Mouse (Mus musculus): ENCODE measurements around the gene Sorcs2.

Gene Sorcs2

DNA sequence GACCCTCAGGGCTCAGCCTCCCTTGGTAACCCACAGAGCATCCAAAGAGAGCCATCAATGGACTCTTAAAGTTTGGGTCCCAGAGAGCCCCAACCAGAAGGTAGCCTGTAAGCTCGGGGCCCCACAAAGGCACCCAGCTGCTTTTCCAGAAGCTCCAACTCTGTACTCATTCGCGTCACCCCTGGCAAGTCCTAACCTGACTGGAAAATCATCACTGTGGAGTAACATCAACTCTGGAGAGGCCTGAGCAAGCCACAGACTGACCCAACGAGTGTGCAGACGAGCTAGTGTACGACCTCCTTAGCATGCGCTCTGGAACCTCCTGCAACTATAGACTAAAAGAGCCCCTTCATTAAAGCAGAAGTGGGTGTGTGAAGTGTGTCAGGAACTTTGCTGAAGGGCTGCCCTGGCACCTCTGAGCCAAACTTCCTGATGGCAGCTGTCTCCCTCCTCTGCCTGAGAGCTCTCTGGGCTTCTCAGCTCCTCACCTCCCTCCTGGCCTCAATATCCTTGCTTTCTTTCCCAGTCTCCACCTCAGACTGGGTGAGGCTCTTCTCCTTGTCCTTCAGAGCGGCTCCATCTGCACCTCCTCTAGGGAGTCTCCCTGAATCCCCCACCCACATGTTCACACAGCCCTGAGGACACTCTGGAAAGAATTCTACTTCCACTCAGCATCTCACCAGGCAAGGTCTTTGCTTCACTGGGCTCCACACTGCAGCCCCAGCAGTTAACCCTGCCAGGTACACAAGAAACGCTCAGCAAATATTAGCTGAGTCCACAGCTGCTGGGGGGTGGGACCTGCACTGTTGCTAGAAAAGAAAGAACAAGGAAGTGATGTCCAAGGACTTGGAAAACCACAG is 8.0 kb downstream of the Sorcs2 start:
- no peak for DNase-seq

DNA sequence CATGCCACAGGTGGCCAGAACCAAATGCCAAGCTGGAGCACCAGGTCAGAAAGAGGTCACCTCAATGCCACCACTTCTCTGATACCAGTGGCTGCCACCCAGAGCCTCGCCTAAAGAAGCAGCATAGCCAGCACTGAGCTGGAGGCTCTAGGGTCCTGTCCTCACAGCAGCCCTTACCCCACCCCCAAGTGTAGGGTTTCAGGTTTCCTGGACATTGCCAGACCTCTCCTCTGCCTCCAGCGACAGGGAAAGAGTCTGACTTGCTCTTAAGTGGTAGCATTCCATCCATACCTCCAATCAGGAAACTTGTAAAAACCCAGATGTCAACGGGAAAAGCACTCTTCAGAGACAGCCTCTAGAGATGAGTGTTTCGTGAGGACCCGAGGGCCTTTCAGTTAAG is 12.9 kb downstream of the Sorcs2 start:
- DNase-seq = no peak

DNA sequence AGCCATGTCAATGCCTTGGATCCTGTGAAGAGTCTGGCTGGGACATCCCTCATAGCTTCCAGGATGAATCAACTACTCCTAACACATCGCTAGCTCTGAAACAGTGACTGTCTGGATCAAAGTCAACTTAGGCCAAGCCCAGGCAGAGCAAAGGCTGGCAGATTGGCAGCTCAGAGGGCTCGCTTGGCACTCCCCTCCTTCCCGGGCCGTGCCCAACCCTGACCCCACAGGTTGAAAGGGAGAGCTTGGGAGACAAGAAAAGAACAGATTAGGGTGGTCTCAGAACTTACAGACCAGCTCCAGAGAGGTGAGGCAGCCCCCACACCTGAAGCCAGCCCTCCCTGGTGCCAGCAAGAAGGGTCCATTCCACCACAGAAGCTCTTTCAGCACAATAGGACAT is 14.5 kb downstream of the Sorcs2 start:
- no peak for DNase-seq

DNA sequence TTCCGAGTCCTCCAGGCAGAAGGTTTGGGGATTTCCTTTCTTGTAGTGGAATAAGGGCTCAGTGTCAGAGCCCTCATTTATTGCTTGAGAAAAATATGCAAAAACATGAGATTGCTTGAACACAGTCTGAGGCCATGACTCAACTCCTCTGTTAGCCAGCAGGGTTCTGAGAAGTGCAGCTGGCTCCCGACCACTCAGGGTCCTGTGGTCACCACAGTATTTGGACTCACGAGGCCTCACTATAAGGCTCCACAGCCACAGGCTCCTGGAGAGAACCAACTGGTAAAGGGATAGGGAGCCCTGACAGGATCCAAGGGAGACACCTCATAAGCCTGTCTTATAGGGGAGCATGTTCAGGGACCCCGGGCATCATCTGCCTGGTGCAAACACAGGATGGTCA is 15.2 kb downstream of the Sorcs2 start:
- no peak for DNase-seq

DNA sequence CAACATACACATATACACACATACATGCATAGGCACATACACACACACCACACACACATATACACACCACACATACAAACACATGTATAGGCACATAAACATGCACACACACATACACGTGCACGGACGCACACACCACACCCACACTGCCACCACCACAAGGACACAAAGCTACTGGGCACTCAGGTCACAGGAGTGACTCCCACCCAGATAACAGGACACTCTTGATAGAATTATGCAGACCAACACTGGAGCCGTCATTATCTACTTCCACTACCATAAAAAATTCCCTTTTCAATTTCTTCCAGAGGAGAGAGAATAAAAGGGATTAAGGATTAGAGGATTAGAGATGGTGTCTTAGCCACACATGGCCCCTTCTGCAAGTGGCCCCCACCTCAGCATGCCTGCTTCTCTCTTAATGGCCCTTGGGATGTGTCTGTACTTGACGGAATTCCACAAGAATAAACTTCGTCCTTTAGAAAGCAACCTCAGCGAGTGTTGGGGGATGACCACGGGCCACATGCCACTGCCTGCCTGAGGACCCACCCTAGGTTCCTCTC is 15.7 kb downstream of the Sorcs2 start:
- DNase-seq = no peak

DNA sequence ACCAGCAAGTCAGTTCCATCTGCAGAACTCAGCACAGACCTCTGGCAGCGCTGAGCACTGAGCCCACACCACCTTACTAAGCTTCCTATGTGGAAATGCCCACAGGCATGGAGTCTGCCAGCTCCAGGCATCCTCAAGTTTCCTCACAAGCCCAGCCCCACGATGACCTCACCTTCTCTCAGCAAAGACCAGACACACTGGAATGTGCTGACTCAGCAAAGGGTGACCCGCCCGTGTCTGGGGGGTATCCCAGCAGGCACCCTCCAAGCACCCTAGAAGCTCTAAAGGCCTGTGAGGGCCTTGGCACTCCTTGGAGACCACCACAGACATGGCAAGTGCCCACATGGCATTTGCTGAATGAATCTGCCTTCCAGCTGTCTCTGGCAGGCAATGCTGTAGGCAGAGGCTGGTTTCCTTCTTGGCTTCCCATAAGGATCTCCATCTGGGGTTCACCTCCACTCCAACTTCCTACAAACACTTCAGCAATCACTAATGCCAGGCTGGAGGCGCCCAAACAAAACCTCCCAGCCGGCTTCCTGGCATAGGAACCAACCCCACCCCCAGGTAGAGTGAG is 17.9 kb downstream of the Sorcs2 start:
- no peak for DNase-seq

DNA sequence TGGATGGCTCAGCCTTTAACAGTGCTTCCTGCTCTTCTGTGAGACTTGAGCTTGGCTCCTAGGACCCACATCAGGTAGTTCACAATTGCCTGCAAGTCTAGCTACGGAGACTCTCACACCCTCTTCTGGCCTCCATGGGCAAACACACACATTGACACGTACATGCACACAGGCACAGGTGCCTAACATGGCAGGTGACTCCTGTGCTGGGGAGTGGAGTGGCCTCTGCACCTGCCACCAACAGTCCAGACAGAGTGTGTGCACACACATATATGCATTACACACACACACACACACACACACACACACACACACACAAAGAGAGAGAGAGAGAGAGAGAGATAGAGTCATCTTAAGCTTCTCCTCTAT is 19.6 kb downstream of the Sorcs2 start:
- no peak for DNase-seq

DNA sequence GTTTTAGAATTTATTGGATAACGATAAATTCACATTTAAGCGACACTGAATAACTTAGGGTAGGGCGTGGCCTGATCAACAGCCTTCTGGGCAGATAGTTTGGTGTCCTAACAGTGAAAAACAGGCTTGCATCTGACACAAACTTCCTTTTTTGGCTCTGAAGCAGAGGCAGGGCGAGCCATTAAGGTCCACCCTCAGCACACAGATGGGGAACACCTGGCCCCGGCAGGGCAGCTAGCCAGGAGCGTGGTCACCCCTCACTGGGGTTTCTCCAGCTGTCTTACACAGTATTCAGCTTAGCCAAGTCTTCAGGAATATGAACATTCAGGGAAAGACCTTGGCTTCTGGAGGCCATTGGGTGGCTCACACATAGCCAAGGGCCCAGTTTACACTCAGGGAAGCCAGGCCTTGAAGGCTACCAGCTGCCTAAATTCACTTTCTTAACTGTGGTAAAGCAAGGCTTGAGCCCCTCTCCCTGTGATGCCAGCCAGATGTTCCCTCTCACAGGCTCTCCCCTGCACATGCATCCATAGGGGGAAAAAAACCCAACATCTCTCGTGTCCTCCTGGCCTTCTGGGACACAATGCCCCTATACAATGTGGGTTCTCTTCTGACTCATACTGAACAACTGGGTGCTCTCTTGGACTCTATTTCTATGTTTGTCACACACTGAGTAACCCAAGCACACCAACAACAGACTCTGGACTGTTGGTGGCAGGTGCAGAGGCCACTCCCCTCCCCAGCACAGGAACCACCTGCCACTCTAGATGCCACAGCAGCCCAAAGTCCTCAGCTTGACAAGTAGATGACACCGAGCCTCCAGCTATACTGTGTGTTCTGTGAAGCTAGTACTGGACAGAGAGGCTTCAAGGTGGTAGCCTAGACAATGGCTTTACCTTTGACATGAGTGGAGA is 20.2 kb downstream of the Sorcs2 start:
- DNase-seq = no peak

DNA sequence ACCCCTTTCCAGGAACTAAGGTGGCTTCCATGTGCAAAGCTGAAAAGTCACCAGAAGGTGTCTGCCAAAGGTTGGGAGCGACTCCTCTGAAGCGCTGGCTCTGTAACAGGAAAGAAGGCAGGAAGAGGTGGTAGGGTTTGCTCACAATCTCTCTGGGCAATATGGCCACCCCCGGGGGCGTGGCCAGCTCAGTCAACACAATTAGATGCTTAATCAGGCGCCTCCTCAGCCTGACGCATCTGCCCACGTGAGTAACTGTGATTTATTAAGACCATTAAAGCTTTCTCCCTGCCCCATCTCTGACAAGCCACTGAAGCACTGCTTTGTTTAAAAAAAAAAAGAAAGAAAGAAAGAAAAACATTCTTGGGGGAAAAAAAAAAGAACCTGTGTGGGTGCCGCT is 22.1 kb downstream of the Sorcs2 start:
- DNase-seq = no peak

DNA sequence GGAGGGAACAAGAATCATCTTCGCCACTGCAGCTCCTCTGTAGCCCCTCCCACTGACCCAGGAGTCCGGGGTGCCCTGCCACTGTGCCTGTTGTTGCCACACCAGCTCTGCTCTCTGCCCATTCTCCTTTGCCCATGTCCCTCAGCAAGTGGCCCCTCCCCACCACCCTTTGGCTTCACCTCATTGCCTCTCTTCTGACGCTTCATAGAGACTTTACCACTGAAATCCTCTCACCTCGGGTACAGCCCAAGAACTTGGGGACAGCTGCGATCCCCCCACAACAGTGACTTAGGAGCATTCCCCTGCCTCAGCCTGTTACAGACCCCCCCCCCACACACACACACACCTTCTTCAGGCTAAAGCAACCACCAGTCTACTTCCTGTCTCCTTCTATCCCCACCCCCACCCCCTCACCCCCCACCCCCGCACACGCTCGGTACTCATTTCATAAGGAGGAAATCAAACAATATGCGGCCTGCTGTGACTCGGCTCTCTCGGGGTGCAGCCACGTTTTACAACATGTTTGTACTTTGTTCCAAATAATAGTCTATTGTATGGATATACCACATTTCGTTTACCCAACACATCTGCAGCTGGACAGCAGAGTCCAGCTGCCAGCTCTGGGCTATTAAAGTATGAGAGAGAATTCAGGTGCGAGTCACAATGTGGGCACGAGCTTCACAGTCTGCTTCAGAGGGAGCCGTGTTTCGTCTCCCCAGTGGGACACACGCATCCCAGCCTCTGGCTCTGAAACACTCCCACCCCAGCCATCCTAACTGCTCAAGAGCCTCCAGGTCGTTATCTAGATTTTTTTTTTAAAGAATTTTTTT is 23.5 kb downstream of the Sorcs2 start:
- DNase-seq = no peak

DNA sequence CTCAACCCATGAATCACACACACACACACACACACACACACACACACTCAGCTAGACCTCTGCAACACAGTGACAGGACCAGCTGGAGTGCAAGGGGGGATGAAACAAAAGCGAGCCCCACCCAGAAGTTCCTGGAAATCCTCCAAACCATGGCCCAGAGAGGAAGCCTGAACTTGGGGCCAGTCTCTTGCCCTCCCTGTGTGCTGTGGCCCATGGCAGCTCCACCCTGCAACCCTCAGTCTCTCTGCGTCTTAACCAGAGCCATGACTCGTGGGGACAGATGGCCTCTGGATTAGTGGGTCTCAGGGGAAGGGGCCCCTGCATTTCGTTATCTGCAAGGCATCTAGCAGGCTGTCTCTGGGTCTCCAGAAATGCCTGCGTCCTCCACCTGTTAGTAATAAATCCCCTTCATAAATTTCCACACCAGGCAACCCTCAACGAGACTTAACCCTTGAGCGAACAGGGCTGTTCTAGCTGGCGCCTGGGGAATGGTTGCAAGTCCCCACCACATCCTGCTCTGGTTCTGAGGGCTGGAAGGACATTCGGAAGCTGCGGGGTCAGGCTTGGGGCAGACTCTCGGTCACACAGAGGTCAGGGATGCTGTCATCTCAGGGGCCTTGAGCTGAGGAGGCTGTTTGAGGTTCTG is 24.6 kb downstream of the Sorcs2 start:
- DNase-seq = no peak

DNA sequence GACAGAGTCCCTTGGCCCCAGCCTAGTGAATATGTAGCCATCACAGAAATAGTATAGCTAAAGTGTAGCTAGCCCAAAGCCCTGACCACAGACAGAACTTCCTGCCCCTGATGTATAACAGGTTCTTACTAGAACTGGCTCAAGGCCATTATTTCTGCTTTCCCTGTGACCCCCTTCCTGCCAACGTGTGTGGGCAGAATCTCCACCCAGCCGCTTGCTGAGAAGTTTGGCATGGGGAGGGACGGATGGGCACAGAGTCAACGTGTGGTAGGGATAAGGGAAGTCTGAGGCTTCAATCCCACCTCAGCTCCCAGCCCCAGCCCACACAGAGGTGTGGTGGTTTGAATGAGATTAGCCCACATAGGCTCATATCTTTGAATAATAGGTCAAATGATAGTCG is 26.2 kb downstream of the Sorcs2 start:
- no peak for DNase-seq

DNA sequence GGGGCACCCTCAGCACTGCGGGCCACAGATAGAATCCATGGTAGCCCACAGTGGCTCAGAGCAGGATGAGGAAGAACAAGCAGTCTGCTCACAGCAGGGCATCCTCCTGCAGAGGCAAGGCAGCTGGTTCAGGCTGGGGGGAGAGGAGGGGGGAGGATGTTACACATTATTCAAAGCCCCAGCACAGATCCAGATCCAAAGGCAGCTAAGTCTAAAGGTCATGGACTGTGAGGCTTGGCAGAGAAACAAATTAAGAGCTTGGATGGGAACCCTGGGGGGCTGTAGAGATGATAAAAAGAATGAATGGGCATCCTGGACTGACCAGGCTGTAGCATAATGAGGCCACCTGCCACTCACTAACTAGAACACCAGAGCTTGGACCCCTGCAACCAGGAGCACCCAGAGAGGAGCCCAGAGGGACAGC is 28.7 kb downstream of the Sorcs2 start:
- no peak for DNase-seq

DNA sequence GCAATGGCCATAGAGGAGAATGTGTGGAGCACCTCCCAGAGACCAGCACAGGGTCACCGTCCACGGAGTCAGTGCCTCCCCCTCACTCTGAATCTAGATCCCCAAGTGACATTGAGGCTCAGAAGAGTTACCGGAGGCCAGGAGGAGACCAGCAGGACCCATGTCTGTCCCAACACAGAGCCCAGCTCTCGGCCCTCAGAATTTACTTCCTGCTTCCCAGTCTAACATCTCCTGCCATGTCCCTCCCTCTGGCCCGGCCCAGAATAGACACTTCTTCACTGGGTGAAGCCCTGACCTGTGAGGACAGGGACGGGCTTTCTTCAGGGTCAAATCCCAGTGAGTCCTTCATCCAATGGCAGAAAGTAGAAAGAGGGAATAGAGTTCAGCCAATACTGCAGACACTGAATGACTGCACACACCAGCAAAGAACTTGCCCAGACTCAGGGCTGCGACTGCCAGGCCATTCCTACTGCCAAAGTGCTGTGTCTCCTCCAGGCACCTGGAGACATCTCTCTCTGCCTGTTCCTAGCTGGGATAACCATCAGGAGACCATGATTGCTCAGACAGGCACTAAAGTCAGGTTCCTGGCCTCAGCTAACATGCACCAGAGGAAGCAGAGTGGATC is 29.3 kb downstream of the Sorcs2 start:
- DNase-seq = no peak

DNA sequence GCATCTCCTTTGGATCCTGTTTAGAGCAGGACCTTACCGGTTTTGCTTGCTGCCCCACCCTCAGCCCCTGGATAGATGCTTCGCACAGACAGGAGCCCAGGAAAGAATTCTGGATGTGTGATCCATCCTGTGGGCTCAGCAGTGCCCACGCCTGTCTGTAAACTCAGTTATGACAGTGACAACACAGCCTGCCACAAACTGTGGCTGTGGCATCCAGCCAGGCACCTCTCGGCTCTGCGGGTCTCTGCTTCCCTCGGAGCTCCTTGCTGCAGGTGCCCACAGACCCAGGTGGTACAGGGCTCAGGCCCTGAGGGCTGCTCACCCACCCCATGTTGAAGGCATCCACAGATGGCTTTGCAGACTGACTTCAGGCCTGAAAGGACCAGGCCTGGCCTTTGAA is 30.0 kb downstream of the Sorcs2 start:
- no peak for DNase-seq

DNA sequence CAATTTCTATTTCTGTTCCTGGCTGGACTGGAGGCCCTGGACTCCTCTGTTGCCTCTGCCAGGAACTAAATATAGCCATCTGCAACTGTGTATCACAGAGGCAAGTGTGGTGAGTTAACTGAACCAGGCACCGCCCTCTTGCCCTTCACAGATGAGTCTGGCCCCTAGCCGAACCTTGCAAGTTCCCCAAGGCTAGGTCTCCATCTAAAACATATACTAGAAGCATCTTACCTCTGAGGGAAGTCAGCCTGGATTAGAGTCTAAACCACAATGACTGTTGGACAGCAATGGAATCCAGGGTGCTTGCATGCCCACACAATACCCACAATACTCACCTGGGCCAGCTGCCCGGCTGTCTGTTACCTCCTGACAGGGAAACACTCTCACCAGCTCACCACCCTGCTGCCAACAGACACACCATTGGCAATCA is 30.7 kb downstream of the Sorcs2 start:
- no peak for DNase-seq

DNA sequence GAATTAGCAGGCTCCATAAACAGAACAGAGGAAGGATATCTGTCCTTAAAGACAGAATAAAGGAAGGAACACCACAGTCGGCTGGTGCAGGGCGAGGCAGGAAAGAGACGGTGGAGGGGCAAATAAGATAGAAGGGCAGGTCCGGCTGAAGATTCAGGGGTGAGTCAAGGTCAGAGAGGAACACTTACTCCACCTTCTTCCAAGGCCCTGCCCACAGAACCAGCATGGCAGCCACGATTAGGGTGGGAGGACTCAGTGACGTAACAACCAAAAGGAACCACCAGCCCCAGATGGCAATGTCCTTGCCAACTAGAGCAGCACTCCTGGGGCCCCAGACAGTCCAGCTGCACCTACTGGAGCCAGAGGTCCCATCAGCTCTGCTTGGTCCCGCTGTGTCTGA is 36.2 kb downstream of the Sorcs2 start:
- no peak for DNase-seq

DNA sequence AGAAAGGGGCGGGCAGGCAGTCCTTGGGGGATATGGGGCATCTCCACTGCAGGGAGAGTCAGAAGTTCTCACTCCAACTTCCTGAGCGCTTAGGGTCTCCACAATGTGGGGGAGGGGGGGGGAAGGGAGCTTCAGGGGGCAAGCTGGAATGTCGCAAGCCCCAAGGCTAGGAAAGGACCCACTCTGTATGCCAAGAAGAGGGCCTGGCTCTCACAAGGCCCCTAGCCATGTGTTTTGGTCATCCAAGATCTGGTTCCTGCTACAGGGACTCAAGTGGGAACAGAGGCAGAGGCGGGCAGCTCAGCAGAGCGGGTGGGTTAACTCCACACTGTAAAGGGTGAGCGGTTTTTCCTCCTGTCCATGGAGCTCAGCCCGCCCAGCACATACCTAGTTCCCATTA is 37.6 kb downstream of the Sorcs2 start:
- no peak for DNase-seq

DNA sequence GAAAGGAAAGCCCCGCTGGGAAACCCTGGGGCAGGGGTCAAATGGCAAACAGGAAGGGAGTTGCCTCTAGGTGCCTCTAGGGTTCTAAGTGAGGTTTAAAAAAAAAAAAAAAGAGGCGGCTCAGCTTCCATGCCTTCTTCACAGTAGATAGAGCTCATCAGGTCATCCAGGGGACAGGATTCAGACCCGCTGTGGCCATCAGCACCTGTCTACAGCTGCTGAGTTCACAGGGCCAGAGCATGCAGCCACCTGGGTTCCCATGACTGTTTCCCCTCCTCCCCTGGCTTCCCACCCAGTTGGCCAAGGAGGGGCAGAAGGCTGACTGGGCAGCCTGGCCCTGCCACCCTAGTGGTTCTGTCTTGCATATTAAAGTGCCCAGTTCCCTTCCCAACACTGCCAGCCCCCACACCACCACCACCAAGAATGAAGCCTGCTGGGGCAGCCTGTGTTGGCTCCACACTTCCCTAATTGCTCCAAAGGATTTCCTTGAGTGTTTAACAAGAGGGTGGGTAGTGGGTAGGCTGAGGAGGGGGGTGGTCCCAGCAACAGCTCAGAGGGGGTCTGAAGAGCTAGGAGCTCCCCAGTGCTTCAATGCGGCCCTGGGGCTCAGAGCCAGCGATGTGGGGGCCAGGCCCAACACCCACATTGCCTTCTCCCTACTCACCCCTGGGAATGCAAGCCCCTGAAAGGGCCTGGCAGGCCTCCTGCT is 38.2 kb downstream of the Sorcs2 start:
- no peak for DNase-seq

DNA sequence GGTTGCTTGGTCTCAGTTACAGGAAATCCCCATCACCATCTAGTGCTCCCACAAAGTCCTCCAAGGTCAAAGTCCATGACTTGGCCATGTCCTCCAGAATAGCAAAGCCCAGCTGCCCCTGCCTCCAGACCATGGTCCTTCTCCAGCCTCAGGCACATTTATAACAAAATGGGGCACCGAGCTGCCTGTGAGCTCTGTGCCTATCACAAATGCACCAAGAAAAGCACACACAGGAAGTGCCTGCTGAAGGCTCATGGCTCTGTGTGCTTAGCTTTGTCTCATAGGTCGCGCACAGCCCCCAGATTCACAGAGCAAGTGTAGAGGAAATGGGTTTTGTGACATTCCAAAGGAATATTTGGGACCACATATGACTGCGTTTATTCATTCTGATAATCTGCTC is 39.8 kb downstream of the Sorcs2 start:
- DNase-seq = no peak

DNA sequence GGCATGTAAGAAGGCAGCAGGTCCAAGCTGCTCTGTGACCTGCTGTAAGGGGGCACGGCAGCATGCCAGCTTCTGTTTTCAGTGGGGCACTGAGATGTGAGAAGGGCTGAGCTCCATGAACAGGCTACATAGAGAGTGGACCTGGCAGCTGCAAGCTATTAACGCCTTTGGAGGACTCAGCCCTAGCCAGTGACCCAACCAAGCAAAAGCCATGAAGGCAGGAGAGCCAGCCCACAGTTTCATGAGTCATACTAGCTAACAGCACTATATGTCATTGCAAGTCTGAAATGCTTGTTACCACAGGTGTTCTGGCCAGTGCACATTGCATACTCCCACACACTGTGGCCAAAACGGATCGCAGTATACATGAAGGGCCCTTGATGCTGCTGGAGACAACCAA is 41.3 kb downstream of the Sorcs2 start:
- DNase-seq = no peak

Measured in cerebellum, adult 11-12 months (tissue).